Mouse (Mus musculus) bone marrow macrophage, adult 2 months (primary cell): ENCODE measurements at regions not wholly inside any gene's neighbourhood (a gene's known extent, or its start where the extent isn't known, plus 50 kb on each side); places are given as distances from the start of the nearest gene placed in this dataset.

ENCODE experiments used
- CTCF ChIP-seq: IDR thresholded peaks from 2 replicates; pipeline ENCODE4 v1.5.1; 2012; ENCODE audit warnings: low read depth, mild to moderate bottlenecking, low read length, moderate library complexity
- POLR2A ChIP-seq: IDR thresholded peaks from 2 replicates; pipeline ENCODE4 v1.6.1; 2012; ENCODE audit warnings: mild to moderate bottlenecking, low read depth, low read length, borderline replicate concordance

GRCm38 (mm10) chr8:103853048-103853447 lies 248.4 kb upstream of the Cdh5 start:
- no peak for TF ChIP-seq POLR2A
- no peak for TF ChIP-seq CTCF
